Mouse (Mus musculus): Measurements from ENCODE around the gene Gm6614.

DNA sequence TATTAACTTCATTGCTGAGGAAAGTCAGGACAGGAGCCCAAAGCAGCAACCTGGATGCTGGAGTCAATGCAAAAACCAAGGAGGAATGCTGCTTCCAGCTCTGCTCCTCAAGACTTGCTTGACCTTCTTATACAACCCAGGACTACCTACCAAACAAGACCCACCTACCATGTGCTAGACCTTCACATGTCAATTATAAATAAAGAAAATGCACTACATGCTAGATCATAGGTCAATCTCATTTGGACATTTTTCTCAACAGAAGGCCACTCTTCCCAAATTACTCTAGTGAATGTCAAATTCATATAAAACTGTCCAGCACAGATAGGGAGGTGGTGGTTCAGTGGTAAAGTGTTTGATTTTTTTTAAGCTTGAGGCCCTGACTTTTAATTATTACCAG is 64.4 kb downstream of the Gm6614 start, which contains the start of gene Slco1a1:
- TF ChIP-seq GATA1 (IDR thresholded peaks at IDR 0.05; ENCODE audit: low read depth, low read length) (no peak), ZMIZ1 (IDR thresholded peaks at IDR 0.05; ENCODE audit: low read depth, low read length) (no peak), CTCF (IDR thresholded peaks at IDR 0.05 in 2 of 3, conservative IDR thresholded peaks at IDR 0.05 in 1 of 3; ENCODE audit: control insufficient read depth in 1 of 3, insufficient read depth in 1 of 3, low read depth in 2 of 3, low read length in 3 of 3, poor library complexity in 1 of 3, severe bottlenecking in 1 of 3) (no peak)
